Mouse (Mus musculus): ENCODE results near the gene Rbm20. TPM values are rescaled to one million over a fixed set of nuclear protein-coding genes. Genes with fewer than 3 reads are reported as not detected.
"Not testable (repeated sequence)": the region's sequence is repeated elsewhere in the genome, so short reads cannot be mapped to it uniquely, and the experiment has no call there.

Rbm20 gene
- total RNA-seq, 2 experiments from 2014 or later: 4.0 to 5.8 TPM

- Histone ChIP-seq H3K4me3 (no peak overlapping the region), H3K27ac (no peak overlapping the region)
- intact Hi-C loops (cut with DNase I): loop anchor here (10.0 kb wide), 1 partner anchor 1551 kb away; no protein-coding TSS in a partner anchor
- no peak for TF ChIP-seq CTCF (IDR thresholded peaks at IDR 0.05)
- DNase-seq (ENCODE audit: extremely low spot score in 1 of 2, low spot score in 2 of 2): no peak
Measured at GRCm38 (mm10) chr19:53653624-53654467, 23.3 kb upstream of the Rbm20 start.

- H3K4me3 ChIP-seq; DNase-seq (ENCODE audit: extremely low spot score in 1 of 2, low spot score in 2 of 2); H3K27ac ChIP-seq: not testable (repeated sequence)
- intact Hi-C loops (cut with DNase I): loop anchor here (10.0 kb wide), 1 partner anchor 1548 kb away; no protein-coding TSS in a partner anchor
Measured at GRCm38 (mm10) chr19:53656443-53656842, 20.7 kb upstream of the Rbm20 start.

GRCm38 (mm10) chr19:53657437-53657836, 19.7 kb upstream of the Rbm20 start:
- no peak overlapping the region for H3K4me3 ChIP-seq
- no peak for DNase-seq (ENCODE audit: extremely low spot score in 1 of 2, low spot score in 2 of 2)
- intact Hi-C loops (cut with DNase I): loop anchor here (10.0 kb wide), 1 partner anchor 1547 kb away; no protein-coding TSS in a partner anchor
- no peak for TF ChIP-seq CTCF (IDR thresholded peaks at IDR 0.05)
- no peak overlapping the region for H3K27ac ChIP-seq

GRCm38 (mm10) chr19:53660722-53661420, 16.2 kb upstream of the Rbm20 start:
- Histone ChIP-seq H3K27ac (no peak overlapping the region), H3K4me3 (no peak overlapping the region)
- no peak for DNase-seq (ENCODE audit: extremely low spot score in 1 of 2, low spot score in 2 of 2)
- intact Hi-C loops (cut with DNase I): no loop called here
- no peak for TF ChIP-seq CTCF (IDR thresholded peaks at IDR 0.05)

GRCm38 (mm10) chr19:53661938-53662722, 15.0 kb upstream of the Rbm20 start:
- no peak for TF ChIP-seq CTCF (IDR thresholded peaks at IDR 0.05)
- intact Hi-C loops (cut with DNase I): no loop called here
- Histone ChIP-seq H3K27ac (no peak overlapping the region), H3K4me3 (no peak overlapping the region)
- no peak for DNase-seq (ENCODE audit: extremely low spot score in 1 of 2, low spot score in 2 of 2)

- DNase-seq (ENCODE audit: extremely low spot score in 1 of 2, low spot score in 2 of 2): no peak
- Histone ChIP-seq H3K27ac (no peak overlapping the region), H3K4me3 (no peak overlapping the region)
- intact Hi-C loops (cut with DNase I): no loop called here
- TF ChIP-seq CTCF (IDR thresholded peaks at IDR 0.05): no peak
Measured at GRCm38 (mm10) chr19:53664831-53665230, 12.3 kb upstream of the Rbm20 start.

- TF ChIP-seq CTCF (IDR thresholded peaks at IDR 0.05): no peak
- Histone ChIP-seq H3K4me3 (no peak overlapping the region), H3K27ac (no peak overlapping the region)
- no peak for DNase-seq (ENCODE audit: extremely low spot score in 1 of 2, low spot score in 2 of 2)
- intact Hi-C loops (cut with DNase I): no loop called here
Measured at GRCm38 (mm10) chr19:53665391-53665790, 11.7 kb upstream of the Rbm20 start.

- DNase-seq (ENCODE audit: extremely low spot score in 1 of 2, low spot score in 2 of 2): no peak
- no peak for TF ChIP-seq CTCF (IDR thresholded peaks at IDR 0.05)
- Histone ChIP-seq H3K4me3 (no peak overlapping the region), H3K27ac (no peak overlapping the region)
- intact Hi-C loops (cut with DNase I): no loop called here
Measured at GRCm38 (mm10) chr19:53666708-53667107, 10.4 kb upstream of the Rbm20 start.

- intact Hi-C loops (cut with DNase I): no loop called here
- DNase-seq (ENCODE audit: extremely low spot score in 1 of 2, low spot score in 2 of 2): no peak
- TF ChIP-seq CTCF (IDR thresholded peaks at IDR 0.05): no peak
- no peak overlapping the region for H3K27ac ChIP-seq
- H3K4me3 ChIP-seq: no peak overlapping the region
Measured at GRCm38 (mm10) chr19:53668821-53669220, 8.3 kb upstream of the Rbm20 start.

- Histone ChIP-seq H3K4me3 (no peak overlapping the region), H3K27ac (no peak overlapping the region)
- DNase-seq (ENCODE audit: extremely low spot score in 1 of 2, low spot score in 2 of 2): no peak
- TF ChIP-seq CTCF (IDR thresholded peaks at IDR 0.05): no peak
- intact Hi-C loops (cut with DNase I): no loop called here
Measured at GRCm38 (mm10) chr19:53670625-53671141, 6.4 kb upstream of the Rbm20 start.

- H3K4me3 ChIP-seq: no peak overlapping the region
- intact Hi-C loops (cut with DNase I): no loop called here
- no peak for TF ChIP-seq CTCF (IDR thresholded peaks at IDR 0.05)
- no peak overlapping the region for H3K27ac ChIP-seq
- DNase-seq (ENCODE audit: extremely low spot score in 1 of 2, low spot score in 2 of 2): no peak
Measured at GRCm38 (mm10) chr19:53671432-53671831, 5.7 kb upstream of the Rbm20 start.
